Mouse (Mus musculus) cortical plate, adult 2 months (tissue): ENCODE data around the gene Gpr155.

ENCODE experiments used
- CTCF ChIP-seq: fragments of 200-500 bp; IDR thresholded peaks from 2 replicates; pipeline ENCODE4 v1.5.1; 2011; ENCODE audit warnings: mild to moderate bottlenecking, control low read depth, low read length; ENCODE audit not compliant: insufficient read depth; ENCODE audit errors: extremely low read depth
- POLR2A ChIP-seq: fragments of 200-500 bp; IDR thresholded peaks from 2 replicates; pipeline ENCODE4 v1.6.1; 2011; ENCODE audit warnings: mild to moderate bottlenecking, low read length, control low read depth; ENCODE audit not compliant: insufficient read depth; ENCODE audit errors: extremely low read depth

- TF ChIP-seq CTCF (no peak), POLR2A (no peak)
Observed at GRCm38 (mm10) chr2:73419730-73420129, 33.4 kb upstream of the Gpr155 start.
